Mouse (Mus musculus) midbrain, embryonic 16.5 days (tissue): ENCODE measurements at regions not wholly inside any gene's neighbourhood (a gene's known extent, or its start where the extent isn't known, plus 50 kb on each side); places are given as distances from the start of the nearest gene placed in this dataset.

ENCODE experiments used
- ATAC-seq: fragments of 200-750 bp; cut with Nextera tagmentation; 2 replicates; pipeline ENCODE4 v1.8.0; 2017; ENCODE audit warnings: moderate TSS enrichment
- H3K27ac ChIP-seq: fragments of 300-500 bp; sonication (generic); 2 replicates; pipeline ENCODE4 v1.5.1; 2014; ENCODE audit warnings: mild to moderate bottlenecking, low read length, mixed read lengths
- H3K27me3 ChIP-seq: fragments of 300-500 bp; sonication (generic); 2 replicates; pipeline ENCODE4 v1.6.1; 2014; ENCODE audit warnings: low read depth, low read length, mixed read lengths; ENCODE audit not compliant: control insufficient read depth, insufficient read depth
- H3K36me3 ChIP-seq: fragments of 300-500 bp; sonication (generic); 2 replicates; pipeline ENCODE4 v1.6.1; 2014; ENCODE audit warnings: mild to moderate bottlenecking, low read length, moderate library complexity, mixed read lengths; ENCODE audit not compliant: control insufficient read depth, insufficient read depth
- H3K4me1 ChIP-seq: fragments of 300-500 bp; sonication (generic); 2 replicates; pipeline ENCODE4 v1.6.1; 2014; ENCODE audit warnings: mild to moderate bottlenecking, low read length, mixed read lengths; ENCODE audit not compliant: control insufficient read depth, insufficient read depth
- H3K4me2 ChIP-seq: fragments of 300-500 bp; sonication (generic); 2 replicates; pipeline ENCODE4 v1.6.1; 2014; ENCODE audit warnings: mild to moderate bottlenecking, low read length, mixed read lengths
- H3K4me3 ChIP-seq: fragments of 300-500 bp; sonication (generic); 2 replicates; pipeline ENCODE4 v1.5.1; 2014; ENCODE audit warnings: low read depth, mild to moderate bottlenecking, low read length, moderate library complexity, mixed read lengths
- H3K9ac ChIP-seq: fragments of 300-500 bp; sonication (generic); 2 replicates; pipeline ENCODE4 v1.6.1; 2014; ENCODE audit warnings: low read depth, low read length, mixed read lengths
- H3K9me3 ChIP-seq: fragments of 300-500 bp; sonication (generic); replicated peaks from 2 replicates; pipeline ENCODE4 v1.6.1; 2014; ENCODE audit warnings: mild to moderate bottlenecking, low read length, mixed read lengths; ENCODE audit not compliant: control insufficient read depth, poor library complexity, severe bottlenecking
- WGBS: fragments of 180-500 bp; shearing (Covaris S2); extraction: QIAGEN DNeasy Blood & Tissue Kit; methylation state at CpG from one replicate; pipeline ENCODE4 v1.1.7; 2014; 5-methylcytosine and 5-hydroxymethylcytosine counted together

GRCm38 (mm10) chr3:52600581-52600980 is 332.4 kb downstream of the Foxo1 start:
- no peak overlapping the region for H3K4me2 ChIP-seq
- H3K9ac ChIP-seq = no peak overlapping the region
- no peak overlapping the region for H3K27ac ChIP-seq
- H3K27me3 ChIP-seq = no peaks in the 10 kb centered on the region
- WGBS = 88% methylated on average over 13 of the region's 13 CpGs
- no peak overlapping the region for H3K4me3 ChIP-seq
- H3K9me3 ChIP-seq = no peaks in the 10 kb centered on the region
- H3K4me1 ChIP-seq = no peaks in the 10 kb centered on the region; the same call in 1 of the 2 replicates
- H3K36me3 ChIP-seq = no peaks in the 10 kb centered on the region
- no peak for ATAC-seq

DNA sequence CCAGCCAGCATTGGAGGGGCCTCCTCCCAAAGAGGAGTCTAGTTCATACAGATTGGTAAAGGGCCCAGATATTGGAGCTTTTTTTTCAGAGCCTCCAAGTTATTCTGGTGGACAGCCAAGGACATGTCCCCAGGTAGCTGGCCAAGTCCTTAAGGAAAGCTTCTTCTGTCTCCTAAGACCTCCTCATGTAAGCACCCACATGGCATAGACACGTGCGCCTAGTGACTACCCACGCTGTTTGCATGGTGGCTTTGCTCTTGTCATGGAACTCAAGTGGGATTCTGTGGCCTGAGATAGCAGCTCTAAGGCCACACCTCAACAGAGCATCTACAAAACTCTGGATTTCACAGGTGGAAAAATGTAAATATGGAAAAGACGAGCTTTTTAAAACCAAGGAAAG is 332.0 kb downstream of the Foxo1 start:
- Histone ChIP-seq H3K27ac (no peak overlapping the region), H3K4me3 (no peak overlapping the region), H3K9me3 (no peaks in the 10 kb centered on the region), H3K27me3 (no peaks in the 10 kb centered on the region), H3K9ac (no peak overlapping the region), H3K4me2 (no peak overlapping the region), H3K36me3 (no peaks in the 10 kb centered on the region), H3K4me1 (no peaks in the 10 kb centered on the region; the same call in 1 of the 2 replicates)
- 90% methylated on average over 4 of the region's 4 CpGs for WGBS
- no peak for ATAC-seq

- Histone ChIP-seq H3K4me2 (no peak overlapping the region), H3K36me3 (no peaks in the 10 kb centered on the region), H3K27me3 (no peaks in the 10 kb centered on the region), H3K9me3 (no peaks in the 10 kb centered on the region), H3K4me1 (no peaks in the 10 kb centered on the region), H3K27ac (no peak overlapping the region), H3K4me3 (no peak overlapping the region), H3K9ac (no peak overlapping the region)
- ATAC-seq = no peak
- WGBS = 92% methylated on average over 4 of the region's 4 CpGs
Observed at GRCm38 (mm10) chr3:52586418-52586817, 318.3 kb downstream of the Foxo1 start.

DNA sequence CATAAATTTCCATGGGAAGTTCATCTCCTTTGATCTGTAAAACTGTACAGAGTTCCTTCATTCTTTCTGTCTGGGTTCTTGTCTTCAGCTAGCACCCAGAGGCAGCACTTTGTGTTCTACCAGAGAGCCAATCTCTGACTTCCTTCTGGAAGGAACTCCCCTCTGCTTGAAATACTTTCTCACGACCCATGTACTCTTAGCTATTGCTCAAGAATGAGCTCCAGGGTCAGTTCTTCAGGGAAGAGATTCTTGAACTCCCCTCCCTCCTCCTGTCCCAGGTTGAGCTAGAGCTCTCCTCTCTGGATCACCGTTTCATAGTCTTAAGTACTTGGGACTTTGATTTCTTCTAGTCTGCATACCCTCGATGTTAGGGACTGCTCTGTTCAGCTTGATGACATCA is 311.8 kb downstream of the Foxo1 start:
- Histone ChIP-seq H3K4me3 (no peak overlapping the region), H3K27me3 (no peaks in the 10 kb centered on the region), H3K4me2 (no peak overlapping the region), H3K27ac (no peak overlapping the region), H3K9me3 (no peaks in the 10 kb centered on the region), H3K9ac (no peak overlapping the region), H3K4me1 (peaks cover 4% of the 10 kb centered on the region; the same call in 1 of the 2 replicates), H3K36me3 (no peaks in the 10 kb centered on the region)
- 87% methylated on average over 3 of the region's 3 CpGs for WGBS
- no peak for ATAC-seq

DNA sequence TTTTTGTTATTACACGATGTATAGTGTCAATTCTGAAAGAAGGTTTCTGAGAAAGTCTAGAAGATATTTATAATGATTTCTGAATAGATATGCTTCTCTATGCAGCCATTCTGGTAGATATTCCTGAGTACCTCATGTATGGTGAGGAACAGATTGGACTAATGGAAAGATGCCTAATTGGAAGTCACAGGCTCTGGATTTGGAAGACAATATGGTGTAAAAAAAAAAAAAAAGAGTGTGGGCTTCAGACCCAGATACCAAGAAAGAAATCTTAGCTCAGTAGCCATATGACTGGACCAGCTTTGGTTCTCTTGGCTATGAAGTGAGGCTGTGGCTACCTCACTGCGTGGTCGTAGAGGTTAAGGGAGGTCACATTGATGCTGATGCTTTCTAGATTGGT is 311.0 kb downstream of the Foxo1 start:
- no peak overlapping the region for H3K4me2 ChIP-seq
- no peaks in the 10 kb centered on the region for H3K9me3 ChIP-seq
- H3K4me1 ChIP-seq = peaks cover 4% of the 10 kb centered on the region; the same call in 1 of the 2 replicates
- H3K9ac ChIP-seq = no peak overlapping the region
- H3K27ac ChIP-seq = no peak overlapping the region
- 96% methylated on average over 3 of the region's 3 CpGs for WGBS
- H3K36me3 ChIP-seq = no peaks in the 10 kb centered on the region
- no peak for ATAC-seq
- no peak overlapping the region for H3K4me3 ChIP-seq
- H3K27me3 ChIP-seq = no peaks in the 10 kb centered on the region

DNA sequence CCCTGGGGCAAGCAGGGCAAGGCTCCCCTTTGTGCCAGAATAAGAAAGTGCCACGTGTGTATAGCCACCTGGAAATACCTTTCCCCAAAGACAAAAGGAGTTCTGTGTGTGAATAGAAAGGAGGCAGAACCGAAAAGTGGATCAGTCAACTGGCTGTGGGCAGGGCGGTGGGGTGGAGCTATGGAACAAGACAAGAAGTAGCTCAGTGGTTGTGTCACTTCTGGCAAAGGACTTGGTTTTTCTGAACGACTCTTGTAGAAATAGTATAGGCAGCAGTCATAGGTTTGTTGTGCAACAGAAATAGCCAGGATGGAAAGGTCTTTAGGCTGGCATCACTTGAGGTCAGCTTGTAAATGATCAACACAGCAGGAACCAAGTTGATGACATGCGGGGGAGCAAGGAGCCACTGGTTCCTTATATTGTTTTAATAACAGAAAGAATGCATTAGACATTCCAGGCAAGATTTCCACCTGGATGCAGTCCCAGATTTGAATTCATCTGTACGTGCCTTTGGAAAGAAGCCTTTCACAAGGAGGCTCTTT is 308.6 kb downstream of the Foxo1 start:
- no peaks in the 10 kb centered on the region for H3K27me3 ChIP-seq
- no peak overlapping the region for H3K4me2 ChIP-seq
- no peak for ATAC-seq
- no peak overlapping the region for H3K9ac ChIP-seq
- no peaks in the 10 kb centered on the region for H3K9me3 ChIP-seq
- peaks cover 4% of the 10 kb centered on the region; the same call in 1 of the 2 replicates for H3K4me1 ChIP-seq
- 65% methylated on average over 6 of the region's 6 CpGs for WGBS
- H3K36me3 ChIP-seq = no peaks in the 10 kb centered on the region
- H3K27ac ChIP-seq = no peak overlapping the region
- no peak overlapping the region for H3K4me3 ChIP-seq

DNA sequence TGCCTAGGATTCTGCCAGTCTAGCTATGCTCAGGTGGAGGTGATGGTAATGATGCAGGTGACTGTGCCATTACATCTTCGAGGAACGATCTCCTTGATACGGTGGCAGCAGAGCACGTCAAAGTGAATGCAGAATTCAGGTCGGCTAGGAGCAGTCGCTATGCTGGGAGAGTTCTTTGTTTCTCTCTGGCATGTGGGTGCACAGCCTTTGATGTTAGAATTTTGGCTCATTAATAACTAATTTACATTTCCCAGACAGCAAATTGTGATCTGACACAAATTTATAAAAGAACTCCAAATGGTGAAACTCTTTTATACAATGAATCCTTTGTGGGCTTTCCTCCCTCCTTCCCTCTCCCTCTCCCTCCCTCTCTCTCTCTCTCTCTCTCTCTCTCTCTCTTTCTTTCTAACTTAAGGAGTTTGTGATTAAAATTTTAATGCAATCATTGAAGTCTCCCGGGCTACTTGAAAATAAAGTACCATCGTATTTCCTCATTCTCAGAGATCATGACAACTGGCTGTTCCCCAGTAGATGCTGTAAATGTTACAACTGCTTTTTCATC is 307.2 kb downstream of the Foxo1 start:
- ATAC-seq = peak; percentile 78; the same call in 1 of the 2 replicates
- H3K27ac ChIP-seq = peak overlapping the region; percentile 18; the same call in 1 of the 2 replicates

GRCm38 (mm10) chr3:52574341-52574740 is 306.2 kb downstream of the Foxo1 start:
- no peak overlapping the region for H3K27ac ChIP-seq
- no peak for ATAC-seq
- WGBS = 90% methylated on average over 6 of the region's 6 CpGs

More for the DNA sequence above, 307.2 kb downstream of the Foxo1 start:
- Histone ChIP-seq H3K4me1 (peaks cover 4% of the 10 kb centered on the region; the same call in 1 of the 2 replicates), H3K4me3 (no peak overlapping the region), H3K36me3 (no peaks in the 10 kb centered on the region), H3K27me3 (no peaks in the 10 kb centered on the region), H3K4me2 (no peak overlapping the region), H3K9ac (no peak overlapping the region), H3K9me3 (no peaks in the 10 kb centered on the region)
- 42% methylated on average over 8 of the region's 8 CpGs for WGBS

DNA sequence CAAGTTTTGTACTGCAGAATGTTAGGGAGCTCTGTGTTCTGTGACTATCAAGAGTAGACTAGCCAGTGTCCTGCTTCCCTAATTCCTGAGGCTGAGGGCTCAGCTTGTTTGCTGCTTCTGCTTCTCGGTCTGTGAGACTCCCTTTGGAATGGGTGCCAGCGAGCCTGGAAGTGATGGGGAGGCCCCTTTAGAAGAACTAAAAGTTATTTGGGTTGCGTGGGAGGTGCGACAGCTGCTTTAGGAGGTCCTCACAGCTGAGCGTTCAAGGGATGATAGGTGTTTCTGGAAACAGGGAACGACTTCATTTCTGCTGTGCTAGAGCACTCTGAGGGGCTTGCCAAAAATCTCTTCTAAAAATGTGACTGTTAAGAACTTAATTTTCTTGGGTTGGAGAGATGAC is 305.7 kb downstream of the Foxo1 start:
- H3K4me1 ChIP-seq = peaks cover 4% of the 10 kb centered on the region; the same call in 1 of the 2 replicates
- no peaks in the 10 kb centered on the region for H3K36me3 ChIP-seq
- H3K4me3 ChIP-seq = no peak overlapping the region
- no peaks in the 10 kb centered on the region for H3K27me3 ChIP-seq
- H3K9me3 ChIP-seq = no peaks in the 10 kb centered on the region
- H3K4me2 ChIP-seq = no peak overlapping the region
- no peak for ATAC-seq
- 92% methylated on average over 6 of the region's 6 CpGs for WGBS
- no peak overlapping the region for H3K27ac ChIP-seq
- no peak overlapping the region for H3K9ac ChIP-seq

More at GRCm38 (mm10) chr3:52574341-52574740, 306.2 kb downstream of the Foxo1 start:
- no peak overlapping the region for H3K9ac ChIP-seq
- H3K9me3 ChIP-seq = no peaks in the 10 kb centered on the region
- no peaks in the 10 kb centered on the region for H3K36me3 ChIP-seq
- no peaks in the 10 kb centered on the region for H3K27me3 ChIP-seq
- H3K4me1 ChIP-seq = peaks cover 4% of the 10 kb centered on the region; the same call in 1 of the 2 replicates
- no peak overlapping the region for H3K4me3 ChIP-seq
- H3K4me2 ChIP-seq = no peak overlapping the region
